8 mouse cellular contexts compared by ENCODE assay signal in the genomic region with DNA sequence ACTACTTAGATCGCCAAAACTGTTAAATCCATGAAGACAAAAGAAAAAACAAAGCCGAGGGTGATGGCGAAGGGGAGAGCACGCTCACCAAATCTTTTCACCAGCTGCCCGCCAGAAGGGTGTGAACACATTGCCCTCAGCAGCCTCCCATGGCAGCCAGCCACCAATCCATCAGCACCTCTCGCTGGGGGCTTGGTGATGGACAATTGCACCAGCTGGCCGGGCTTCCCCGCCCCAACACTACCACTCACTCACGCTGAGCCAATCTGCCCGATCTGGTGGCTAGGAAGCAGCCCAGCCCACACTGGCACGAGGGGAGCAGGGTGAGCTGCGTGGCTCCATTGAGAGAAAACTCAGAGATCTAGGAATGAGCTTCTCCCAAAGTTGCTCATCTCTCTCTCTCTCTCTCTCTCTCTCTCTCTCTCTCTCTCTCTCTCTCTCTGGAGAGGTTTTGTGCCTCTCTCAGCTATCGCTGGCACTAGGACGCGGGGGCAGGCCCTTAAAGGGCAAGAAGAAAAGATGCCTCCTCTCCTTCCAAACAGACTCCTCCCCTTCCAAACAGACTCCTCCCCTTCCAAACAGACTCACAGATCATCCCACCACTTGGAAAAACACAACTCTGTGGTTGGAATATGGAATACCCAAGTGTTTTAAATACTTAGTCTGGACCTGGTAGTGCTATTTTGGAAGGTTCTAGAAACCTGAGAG.
DNase-seq lines count a peak whose midpoint lies in the region; ATAC-seq and TF ChIP-seq lines count a peak whose summit lies in the region.

No protein-coding gene starts in this region.

- TF ChIP-seq POLR2A in brain, embryonic 14.5 days (IDR thresholded peaks at IDR 0.05; ENCODE audit: borderline replicate concordance, extremely low read depth, insufficient read depth, insufficient read length, poor library complexity, severe bottlenecking) = no peak
- no peak for TF ChIP-seq POLR2A in myocyte (IDR thresholded peaks at IDR 0.05; ENCODE audit: insufficient read length, low read depth)
- TF ChIP-seq POLR2A in thymus, adult 2 months (IDR thresholded peaks at IDR 0.05; ENCODE audit: control insufficient read depth, extremely low read depth, insufficient read depth, low read length, poor library complexity) = no peak

- WGBS in heart, embryonic 12.5 days = 37% methylated on average over 15 of the region's 15 CpGs
- 89% methylated on average over 15 of the region's 15 CpGs for WGBS in thymus, adult 2 months
- WGBS in kidney, embryonic 16.5 days = 35% methylated on average over 15 of the region's 15 CpGs

- no peak overlapping the region for H3K4me3 ChIP-seq in heart, embryonic 12.5 days
- H3K4me3 ChIP-seq in left cerebral cortex, adult 2 months = no peak overlapping the region
- H3K4me3 ChIP-seq in myocyte = no peak overlapping the region
- H3K4me3 ChIP-seq in thymus, adult 2 months (ENCODE audit: control insufficient read depth, insufficient read depth, low read length) = no peak overlapping the region
- H3K4me3 ChIP-seq in kidney, embryonic 16.5 days (ENCODE audit: low read length) = no peak overlapping the region

- H3K36me3 ChIP-seq in heart, embryonic 12.5 days = peaks cover 11% of the 10 kb centered on the region; the same call in 1 of the 2 replicates
- no peaks in the 10 kb centered on the region for H3K36me3 ChIP-seq in myocyte (ENCODE audit: control insufficient read depth, insufficient read depth)
- no peaks in the 10 kb centered on the region for H3K36me3 ChIP-seq in thymus, adult 2 months (ENCODE audit: control insufficient read depth, insufficient read depth, low read length)
- no peaks in the 10 kb centered on the region for H3K36me3 ChIP-seq in kidney, embryonic 16.5 days (ENCODE audit: insufficient read depth, low read length)

- H3K27me3 ChIP-seq in heart, embryonic 12.5 days (replicated peaks) = 0 out of 2 replicates have a peak, but pooled peaks cover under 1% of the 10 kb centered on the region
- H3K27me3 ChIP-seq in myocyte (ENCODE audit: control insufficient read depth, insufficient read depth, insufficient read length) = no peaks in the 10 kb centered on the region
- H3K27me3 ChIP-seq in thymus, adult 2 months (ENCODE audit: control insufficient read depth, insufficient read depth, low read length) = no peaks in the 10 kb centered on the region
- no peaks in the 10 kb centered on the region for H3K27me3 ChIP-seq in kidney, embryonic 16.5 days (ENCODE audit: insufficient read depth, low read length)

- DNase-seq in brain, embryonic 14.5 days (ENCODE audit: low read depth) = peak; percentile 97
- DNase-seq in cerebellum, postnatal 14 days = peak; percentile 97 to 99
- peak; percentile 29 to 33 for DNase-seq in left cerebral cortex, adult 2 months (ENCODE audit: extremely low spot score in 1 of 2, low spot score in 2 of 2)
- no peak for DNase-seq in thymus, adult 2 months
- DNase-seq in adipocyte (ENCODE audit: low spot score) = no peak

- ATAC-seq in heart, embryonic 12.5 days (ENCODE audit: insufficient number of reproducible peaks, low FRiP score) = peak; percentile 70
- ATAC-seq in kidney, embryonic 16.5 days (ENCODE audit: low FRiP score, low TSS enrichment) = no peak

- peak overlapping the region; percentile 42 for H3K4me2 ChIP-seq in heart, embryonic 12.5 days
- H3K4me2 ChIP-seq in myocyte (ENCODE audit: low read depth) = peak overlapping the region; percentile 12
- H3K4me2 ChIP-seq in kidney, embryonic 16.5 days (replicated peaks; ENCODE audit: low read depth, low read length) = no peak overlapping the region

- no peaks in the 10 kb centered on the region for H3K79me2 ChIP-seq in myocyte (ENCODE audit: control insufficient read depth, insufficient read depth)

- H3K9me3 ChIP-seq in heart, embryonic 12.5 days (replicated peaks) = peaks cover 7% of the 10 kb centered on the region; the same call in 1 of the 2 replicates
- H3K9me3 ChIP-seq in kidney, embryonic 16.5 days (ENCODE audit: low read length) = no peaks in the 10 kb centered on the region

- H3K9ac ChIP-seq in heart, embryonic 12.5 days = no peak overlapping the region
- H3K9ac ChIP-seq in kidney, embryonic 16.5 days (replicated peaks; ENCODE audit: low read length) = no peak overlapping the region

- TF ChIP-seq CTCF in brain, embryonic 14.5 days (IDR thresholded peaks at IDR 0.05; ENCODE audit: borderline replicate concordance, extremely low read depth, insufficient read depth, insufficient read length) = no peak
- TF ChIP-seq CTCF in left cerebral cortex, adult 2 months (IDR thresholded peaks at IDR 0.05) = no peak
- TF ChIP-seq CTCF in thymus, adult 2 months (IDR thresholded peaks at IDR 0.05; ENCODE audit: borderline replicate concordance, control insufficient read depth, extremely low read depth, insufficient read depth, low read length, poor library complexity) = no peak

- H3K4me1 ChIP-seq in heart, embryonic 12.5 days (replicated peaks) = peaks cover 10% of the 10 kb centered on the region
- peaks cover 25% of the 10 kb centered on the region for H3K4me1 ChIP-seq in thymus, adult 2 months (replicated peaks; ENCODE audit: control insufficient read depth, insufficient read depth, low read length)
- H3K4me1 ChIP-seq in kidney, embryonic 16.5 days (ENCODE audit: insufficient read depth, low read length) = 0 out of 2 replicates have a peak, but pooled peaks cover 2% of the 10 kb centered on the region

- H3K27ac ChIP-seq in heart, embryonic 12.5 days (ENCODE audit: poor library complexity, severe bottlenecking) = no peak overlapping the region
- no peak overlapping the region for H3K27ac ChIP-seq in left cerebral cortex, adult 2 months
- no peak overlapping the region for H3K27ac ChIP-seq in thymus, adult 2 months (ENCODE audit: control insufficient read depth, insufficient read depth, low read length)
- H3K27ac ChIP-seq in kidney, embryonic 16.5 days (ENCODE audit: low read length) = no peak overlapping the region

- intact Hi-C loops in left cerebral cortex, adult 2 months (cut with DNase I) = no loop called here

- no peak overlapping the region for H3ac ChIP-seq in myocyte (ENCODE audit: control insufficient read depth, insufficient read length)

TF ChIP-seq in myocyte, 11 proteins besides CTCF, POLR2A, EP300 and RAD21:
- TF ChIP-seq REST (IDR thresholded peaks at IDR 0.05; ENCODE audit: insufficient read depth, insufficient read length) = no peak
- TF ChIP-seq TCF12 (IDR thresholded peaks at IDR 0.05; ENCODE audit: insufficient read depth, poor library complexity, severe bottlenecking) = peak; percentile 45
- TF ChIP-seq USF1 (IDR thresholded peaks at IDR 0.05; ENCODE audit: low read depth) = no peak
- no peak for TF ChIP-seq E2F4 (IDR thresholded peaks at IDR 0.05; ENCODE audit: insufficient read depth)
- peak in 1 of 3 experiments; percentile 80 for TF ChIP-seq MYOG (IDR thresholded peaks at IDR 0.05; ENCODE audit: control insufficient read depth in 1 of 3, insufficient read depth in 1 of 3, insufficient read length in 2 of 3, low read depth in 2 of 3)
- TF ChIP-seq TCF3 (IDR thresholded peaks at IDR 0.05; ENCODE audit: insufficient read length, low read depth) = peak; percentile 29
- peak; percentile 34 to 78 (median 77) for TF ChIP-seq MYOD1 (IDR thresholded peaks at IDR 0.05; ENCODE audit: control insufficient read depth in 1 of 3, insufficient read length in 2 of 3, low read depth in 2 of 3)

Comparison
In these comparisons a context has a peak if more than half of its experiments do, and no peak if none do; other contexts are left out.
1. DNase-seq: peak in brain, embryonic 14.5 days (single experiment), cerebellum, postnatal 14 days (2 of 2) and left cerebral cortex, adult 2 months (2 of 2); none in thymus, adult 2 months (single experiment) and adipocyte (single experiment).